Mouse (Mus musculus) embryonic facial prominence, embryonic 12.5 days (tissue): Measurements from ENCODE around the gene 2900011O08Rik. TPM values are rescaled to one million over a fixed set of nuclear protein-coding genes. Genes with fewer than 3 reads are reported as not detected.

Source experiments
- microRNA-seq: library from miRNA; unstranded; fragments of <30 nt; microRNA quantifications from one replicate; pipeline ENCODE4, GENCODE M21; 2017
- polyA plus RNA-seq: library from polyadenylated mRNA; unstranded; fragments of >200 nt; fragmentation: Nextera tagmentation; extraction: Ambion mirVana; gene quantifications from 2 replicates; pipeline ENCODE4 v1.2.1, GENCODE M21; 2016

The 2900011O08Rik gene
- polyA plus RNA-seq, 1 experiment from 2014 or later = 10.6 TPM

Small RNA genes within 50 kb of the gene (microRNA-seq; reads per million reads assigned to microRNA genes)
- gene Gm27671 = not detected

Other genes with a start within 250 kb of the 2900011O08Rik start
- 82.6 and 83.0 TPM in 2 replicates for gene Rrn3, start 205.9 kb upstream of the 2900011O08Rik start, polyA plus RNA-seq
- 208 and 214 TPM in 2 replicates for gene Ntan1, start 167.8 kb upstream of the 2900011O08Rik start, polyA plus RNA-seq
- 96.6 and 103 TPM in 2 replicates for gene Pdxdc1, start 83.5 kb upstream of the 2900011O08Rik start, polyA plus RNA-seq
- gene Mpv17l, start 83.4 kb upstream of the 2900011O08Rik start, polyA plus RNA-seq = 3.7 and 4.1 TPM in 2 replicates
- 0.24 and 0.50 TPM in 2 replicates for gene Ifitm7, start 284 bp downstream of the 2900011O08Rik start, polyA plus RNA-seq
- gene Nde1, start 176.7 kb downstream of the 2900011O08Rik start, polyA plus RNA-seq = 137 and 139 TPM in 2 replicates
- 19.1 and 19.9 TPM in 2 replicates for gene Marf1, start 176.7 kb downstream of the 2900011O08Rik start, polyA plus RNA-seq